Mouse (Mus musculus) spleen, adult 10 weeks (tissue): ENCODE results near the gene Limk1. TPM values are rescaled to one million over a fixed set of nuclear protein-coding genes. Genes with fewer than 3 reads are reported as not detected.

Source experiments
- polyA plus RNA-seq: library from polyadenylated mRNA; stranded (reverse); fragments of 350-450 nt; fragmentation: Illumina TruSeq; extraction: RNeasy Lipid Tissue Mini Kit (QIAGEN cat#74804); gene quantifications from one replicate; pipeline ENCODE4 v1.2.3, GENCODE M21; 2015; ENCODE audit warnings: low replicate concordance; ENCODE audit not compliant: insufficient read depth

The Limk1 gene
- polyA plus RNA-seq, result 9.2 TPM

GRCm38 (mm10) chr5:134688086-134688717 lies at the start of gene Limk1:
TSS of gene Limk1 (minus strand) at chr5:134688598.

GRCm38 (mm10) chr5:134639269-134639682 lies 49.1 kb downstream of the Limk1 start, which contains the start of gene Eif4h:
TSS of gene Eif4h (minus strand) at chr5:134639490.

GRCm38 (mm10) chr5:134614802-134615201 lies 73.6 kb downstream of the Limk1 start, which contains the start of gene Lat2:
TSS of gene Lat2 (minus strand) at chr5:134615025.

Other genes starting within 250 kb of the Limk1 start
- 18.7 TPM for gene Gtf2ird1, start 231.9 kb downstream of the Limk1 start, polyA plus RNA-seq
- 2.3 TPM for gene Clip2, start 136.2 kb downstream of the Limk1 start, polyA plus RNA-seq
- gene Syna, start 128.4 kb downstream of the Limk1 start, polyA plus RNA-seq, result not detected
- gene Rfc2, start 107.2 kb downstream of the Limk1 start, polyA plus RNA-seq, result 128 TPM
- 160 TPM for gene Lat2, start 73.6 kb downstream of the Limk1 start, polyA plus RNA-seq
- 179 TPM for gene Eif4h, start 49.1 kb downstream of the Limk1 start, polyA plus RNA-seq
- gene Eln, start 58.7 kb upstream of the Limk1 start, polyA plus RNA-seq, result 12.5 TPM
- gene Tmem270, start 218.1 kb upstream of the Limk1 start, polyA plus RNA-seq, result not detected
- 18.6 TPM for gene Cldn13, start 226.9 kb upstream of the Limk1 start, polyA plus RNA-seq
- 8.3 TPM for gene Mettl27, start 243.8 kb upstream of the Limk1 start, polyA plus RNA-seq